Mouse (Mus musculus): ENCODE data around the gene Crebrf. TPM values are rescaled to one million over a fixed set of nuclear protein-coding genes. Genes with fewer than 3 reads are reported as not detected.

The Crebrf gene
- total and polyA plus RNA-seq, 3 experiments: 1.3 to 3.8 TPM; not detected in 1

DNA sequence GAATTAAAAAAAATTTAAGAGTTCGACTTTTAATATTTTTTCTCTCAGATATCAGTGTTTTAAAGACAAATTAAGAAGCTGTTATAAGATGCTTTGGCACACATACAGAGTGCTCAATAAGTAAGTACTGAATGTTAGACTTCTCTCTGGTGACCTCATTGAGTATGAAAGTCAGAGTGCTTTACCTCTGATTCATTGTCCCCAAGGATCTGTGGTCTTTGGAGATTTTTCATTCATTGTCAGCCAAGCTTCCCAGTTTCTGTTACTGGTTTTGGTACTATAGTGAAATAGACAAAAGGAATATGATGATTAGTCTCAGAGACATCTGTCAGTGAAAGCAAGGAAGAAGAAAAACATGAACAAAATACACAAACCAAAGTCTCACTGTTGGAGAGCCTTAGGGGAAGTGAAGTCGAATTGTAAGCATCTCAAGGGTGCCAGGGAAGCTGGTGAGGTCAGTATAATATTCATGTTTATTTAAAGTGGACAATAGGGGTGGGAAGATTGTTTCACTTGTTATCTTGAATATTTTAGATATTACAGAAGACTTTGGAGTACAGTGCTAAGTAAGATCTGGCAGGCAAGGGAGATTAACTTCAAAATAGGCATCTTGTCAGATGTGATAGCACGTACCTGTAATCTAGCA is 11.8 kb downstream of the Crebrf start:
- TF ChIP-seq RCOR1 (IDR thresholded peaks at IDR 0.05; ENCODE audit: low read depth, low read length) (no peak), ZKSCAN1 (IDR thresholded peaks at IDR 0.05; ENCODE audit: low read depth, low read length) (no peak), ZMIZ1 (IDR thresholded peaks at IDR 0.05; ENCODE audit: low read depth, low read length) (no peak), RAD21 (IDR thresholded peaks at IDR 0.05; ENCODE audit: low read depth, low read length) (no peak)
- H3K27me3 ChIP-seq (ENCODE audit: control insufficient read depth in 1 of 2, insufficient read depth in 2 of 2, low read length in 2 of 2): no peaks in the 10 kb centered on the region
- DNase-seq (ENCODE audit: low read depth, low spot score): no peak
- H3K9ac ChIP-seq (ENCODE audit: control insufficient read depth, low read depth, low read length, poor library complexity, severe bottlenecking): no peak overlapping the region
- no peaks in the 10 kb centered on the region for H3K9me3 ChIP-seq (replicated peaks; ENCODE audit: insufficient read depth, low read length)
- H3K4me3 ChIP-seq (ENCODE audit: control insufficient read depth in 1 of 2, insufficient read depth in 1 of 2, low read depth in 2 of 2, low read length in 2 of 2): no peak overlapping the region
- no peak overlapping the region for H3K27ac ChIP-seq (ENCODE audit: control insufficient read depth, low read depth, low read length)
- H3K36me3 ChIP-seq (ENCODE audit: control insufficient read depth in 1 of 2, insufficient read depth in 2 of 2, low read length in 2 of 2): peaks cover 0 to 39% of the 10 kb centered on the region in 2 experiments; a peak in 2 of 4 replicates
- peaks cover 18 to 30% of the 10 kb centered on the region in 2 experiments for H3K4me1 ChIP-seq (ENCODE audit: control insufficient read depth in 1 of 2, insufficient read depth in 2 of 2, low read length in 2 of 2)
- 0 out of 2 replicates have a peak, but pooled peaks cover 2% of the 10 kb centered on the region for H3K79me2 ChIP-seq (ENCODE audit: control insufficient read depth, insufficient read depth, low read length, poor library complexity)

DNA sequence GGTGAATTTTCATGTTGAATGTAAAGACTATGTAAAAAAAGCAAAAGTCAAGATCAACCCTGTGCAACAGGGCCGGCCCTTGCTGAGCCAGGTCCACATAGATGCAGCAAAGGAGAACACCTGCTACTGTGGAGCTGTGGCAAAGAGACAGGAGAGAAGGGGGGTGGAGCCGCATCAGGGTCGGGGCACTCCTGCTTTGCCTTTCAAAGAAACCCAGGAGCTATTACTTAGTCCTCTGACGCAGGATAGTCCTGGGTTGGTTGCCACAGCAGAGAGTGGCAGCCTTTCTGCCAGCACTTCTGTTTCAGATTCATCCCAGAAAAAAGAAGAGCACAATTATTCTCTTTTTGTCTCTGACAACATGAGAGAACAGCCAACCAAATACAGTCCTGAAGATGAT is 27.1 kb downstream of the Crebrf start:
- no peaks in the 10 kb centered on the region for H3K27me3 ChIP-seq (ENCODE audit: control insufficient read depth in 1 of 2, insufficient read depth in 2 of 2, low read length in 2 of 2)
- no peak for DNase-seq (ENCODE audit: low read depth, low spot score)
- TF ChIP-seq HCFC1 (IDR thresholded peaks at IDR 0.05; ENCODE audit: low read depth, low read length): no peak
- TF ChIP-seq MYC (IDR thresholded peaks at IDR 0.05; ENCODE audit: low read depth, low read length): no peak
- no peak for TF ChIP-seq TCF12 (IDR thresholded peaks at IDR 0.05; ENCODE audit: low read depth, low read length)
- TF ChIP-seq SIN3A (IDR thresholded peaks at IDR 0.05; ENCODE audit: low read length): no peak
- TF ChIP-seq KAT2A (conservative IDR thresholded peaks at IDR 0.05; ENCODE audit: low read depth, low read length): no peak
- no peak for TF ChIP-seq MXI1 (IDR thresholded peaks at IDR 0.05; ENCODE audit: low read depth, low read length)
- TF ChIP-seq RCOR1 (IDR thresholded peaks at IDR 0.05; ENCODE audit: low read depth, low read length): no peak
- no peak for TF ChIP-seq TAL1 (IDR thresholded peaks at IDR 0.05; ENCODE audit: low read length)
- no peak for TF ChIP-seq UBTF (IDR thresholded peaks at IDR 0.05; ENCODE audit: borderline replicate concordance, insufficient read depth, low read depth, low read length)
- TF ChIP-seq CHD1 (IDR thresholded peaks at IDR 0.05; ENCODE audit: low read depth, low read length): no peak
- TF ChIP-seq NRF1 (IDR thresholded peaks at IDR 0.05; ENCODE audit: insufficient read depth, low read depth, low read length, poor library complexity, severe bottlenecking): no peak
- no peak for TF ChIP-seq NELFE (IDR thresholded peaks at IDR 0.05; ENCODE audit: low read depth, low read length)
- no peak for TF ChIP-seq BHLHE40 (IDR thresholded peaks at IDR 0.05; ENCODE audit: borderline replicate concordance, low read depth, low read length)
- no peak for TF ChIP-seq CTCF (IDR thresholded peaks at IDR 0.05 in 2 of 3, conservative IDR thresholded peaks at IDR 0.05 in 1 of 3; ENCODE audit: control insufficient read depth in 1 of 3, insufficient read depth in 1 of 3, low read depth in 2 of 3, low read length in 3 of 3, poor library complexity in 1 of 3, severe bottlenecking in 1 of 3)
- no peak for TF ChIP-seq TBP (IDR thresholded peaks at IDR 0.05; ENCODE audit: low read depth, low read length)
- no peak for TF ChIP-seq USF1 (IDR thresholded peaks at IDR 0.05; ENCODE audit: low read depth, low read length)
- TF ChIP-seq ZC3H11A (IDR thresholded peaks at IDR 0.05; ENCODE audit: low read depth, low read length): no peak
- TF ChIP-seq E2F4 (IDR thresholded peaks at IDR 0.05; ENCODE audit: borderline replicate concordance, low read depth, low read length): no peak
- H3K27ac ChIP-seq (ENCODE audit: control insufficient read depth, low read depth, low read length): no peak overlapping the region
- no peaks in the 10 kb centered on the region for H3K79me2 ChIP-seq (ENCODE audit: control insufficient read depth, insufficient read depth, low read length, poor library complexity)
- H3K4me3 ChIP-seq (ENCODE audit: control insufficient read depth in 1 of 2, insufficient read depth in 1 of 2, low read depth in 2 of 2, low read length in 2 of 2): no peak overlapping the region
- no peaks in the 10 kb centered on the region for H3K36me3 ChIP-seq (ENCODE audit: control insufficient read depth in 1 of 2, insufficient read depth in 2 of 2, low read length in 2 of 2)
- no peaks in the 10 kb centered on the region for H3K4me1 ChIP-seq (ENCODE audit: control insufficient read depth in 1 of 2, insufficient read depth in 2 of 2, low read length in 2 of 2)
- no peaks in the 10 kb centered on the region for H3K9me3 ChIP-seq (replicated peaks; ENCODE audit: insufficient read depth, low read length)
- H3K9ac ChIP-seq (ENCODE audit: control insufficient read depth, low read depth, low read length, poor library complexity, severe bottlenecking): no peak overlapping the region

Data from MEL (cell line).